Mouse (Mus musculus) ES-Bruce4 (cell line): ENCODE data around the gene Fnbp1.

Source experiments
- CTCF ChIP-seq: IDR thresholded peaks from one replicate; pipeline ENCODE4 v1.8.1; 2011; ENCODE audit warnings: low read depth, low read length
- POLR2A ChIP-seq: IDR thresholded peaks from one replicate; pipeline ENCODE4 v1.8.1; 2011; ENCODE audit warnings: low read length; ENCODE audit not compliant: insufficient read depth

DNA sequence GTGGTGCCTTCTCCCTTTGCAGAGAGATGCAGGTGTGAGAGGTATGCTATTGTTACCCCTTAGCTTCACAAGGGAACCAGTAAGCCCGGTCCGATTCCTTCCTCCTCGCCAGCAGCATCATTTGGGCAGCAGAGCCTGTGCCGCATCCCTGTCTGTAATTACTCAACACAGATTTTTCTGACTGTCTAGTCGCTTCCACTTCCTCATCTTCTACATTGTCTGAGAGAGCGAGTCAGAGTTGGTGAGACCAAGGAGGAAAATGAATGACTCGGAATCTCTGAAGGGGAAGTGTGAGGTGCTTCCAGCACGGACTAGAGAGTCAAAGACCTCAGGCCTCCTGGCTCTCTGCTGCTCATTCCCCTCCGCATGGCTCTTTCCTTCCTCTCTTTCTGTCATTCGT lies 89.4 kb downstream of the Fnbp1 start:
- TF ChIP-seq POLR2A, result no peak
- TF ChIP-seq CTCF, result no peak
